Mouse (Mus musculus): ENCODE data around the gene Olfr1378. TPM values are rescaled to one million over a fixed set of nuclear protein-coding genes. Genes with fewer than 3 reads are reported as not detected.

Olfr1378 gene
- total and polyA plus RNA-seq, 3 experiments, result not detected

GRCm38 (mm10) chr11:50977216-50977615 is 10.9 kb downstream of the Olfr1378 start:
- no peaks in the 10 kb centered on the region for H3K79me2 ChIP-seq (ENCODE audit: control insufficient read depth, insufficient read depth, low read length, poor library complexity)
- no peaks in the 10 kb centered on the region for H3K4me1 ChIP-seq (ENCODE audit: control insufficient read depth in 1 of 2, insufficient read depth in 2 of 2, low read length in 2 of 2)
- H3K27me3 ChIP-seq (ENCODE audit: control insufficient read depth in 1 of 2, insufficient read depth in 2 of 2, low read length in 2 of 2), result no peaks in the 10 kb centered on the region
- no peak for DNase-seq (ENCODE audit: low read depth, low spot score)
- H3K9me3 ChIP-seq (replicated peaks; ENCODE audit: insufficient read depth, low read length), result no peaks in the 10 kb centered on the region
- H3K27ac ChIP-seq (ENCODE audit: control insufficient read depth, low read depth, low read length), result no peak overlapping the region
- TF ChIP-seq MAFK (IDR thresholded peaks at IDR 0.05; ENCODE audit: borderline replicate concordance, low read depth, low read length) (no peak), ZNF384 (IDR thresholded peaks at IDR 0.05; ENCODE audit: low read depth, low read length) (no peak), TCF12 (IDR thresholded peaks at IDR 0.05; ENCODE audit: low read depth, low read length) (no peak), SMC3 (IDR thresholded peaks at IDR 0.05; ENCODE audit: low read depth, low read length) (0 out of 2 replicates have a peak, but pooled peaks have one; percentile 4), E2F4 (IDR thresholded peaks at IDR 0.05; ENCODE audit: borderline replicate concordance, low read depth, low read length) (no peak), ZMIZ1 (IDR thresholded peaks at IDR 0.05; ENCODE audit: low read depth, low read length) (no peak), UBTF (IDR thresholded peaks at IDR 0.05; ENCODE audit: borderline replicate concordance, insufficient read depth, low read depth, low read length) (no peak)
- H3K9ac ChIP-seq (ENCODE audit: control insufficient read depth, low read depth, low read length, poor library complexity, severe bottlenecking), result no peak overlapping the region
- H3K4me3 ChIP-seq (ENCODE audit: control insufficient read depth in 1 of 2, insufficient read depth in 1 of 2, low read depth in 2 of 2, low read length in 2 of 2), result no peak overlapping the region
- H3K36me3 ChIP-seq (ENCODE audit: control insufficient read depth in 1 of 2, insufficient read depth in 2 of 2, low read length in 2 of 2), result no peaks in the 10 kb centered on the region

GRCm38 (mm10) chr11:50981667-50982066 is 15.3 kb downstream of the Olfr1378 start, which contains the start of gene Olfr1377:
Gene Olfr1377, plus strand, starts transcription at chr11:50981967.
- Histone ChIP-seq H3K27me3 (ENCODE audit: control insufficient read depth in 1 of 2, insufficient read depth in 2 of 2, low read length in 2 of 2) (no peaks in the 10 kb centered on the region), H3K9ac (ENCODE audit: control insufficient read depth, low read depth, low read length, poor library complexity, severe bottlenecking) (no peak within 1 kb of the TSS), H3K9me3 (replicated peaks; ENCODE audit: insufficient read depth, low read length) (no peaks in the 10 kb centered on the region), H3K36me3 (ENCODE audit: control insufficient read depth in 1 of 2, insufficient read depth in 2 of 2, low read length in 2 of 2) (no peaks in the 10 kb centered on the region), H3K27ac (ENCODE audit: control insufficient read depth, low read depth, low read length) (no peak within 1 kb of the TSS), H3K79me2 (ENCODE audit: control insufficient read depth, insufficient read depth, low read length, poor library complexity) (no peaks in the 10 kb centered on the region), H3K4me3 (ENCODE audit: control insufficient read depth in 1 of 2, insufficient read depth in 1 of 2, low read depth in 2 of 2, low read length in 2 of 2) (no peak within 1 kb of the TSS), H3K4me1 (ENCODE audit: control insufficient read depth in 1 of 2, insufficient read depth in 2 of 2, low read length in 2 of 2) (no peaks in the 10 kb centered on the region)
- TF ChIP-seq KAT2A (conservative IDR thresholded peaks at IDR 0.05; ENCODE audit: low read depth, low read length) (no peak), POLR2AphosphoS5 (IDR thresholded peaks at IDR 0.05; ENCODE audit: borderline replicate concordance, low read depth, low read length) (no peak), ZKSCAN1 (IDR thresholded peaks at IDR 0.05; ENCODE audit: low read depth, low read length) (no peak), TAL1 (IDR thresholded peaks at IDR 0.05; ENCODE audit: low read length) (no peak), MEF2A (IDR thresholded peaks at IDR 0.05; ENCODE audit: extremely low read depth, insufficient replicate concordance, low read depth, low read length, poor library complexity, severe bottlenecking) (no peak), ETS1 (IDR thresholded peaks at IDR 0.05; ENCODE audit: low read depth, low read length) (no peak), NRF1 (IDR thresholded peaks at IDR 0.05; ENCODE audit: insufficient read depth, low read depth, low read length, poor library complexity, severe bottlenecking) (no peak), CTCF (IDR thresholded peaks at IDR 0.05 in 2 of 3, conservative IDR thresholded peaks at IDR 0.05 in 1 of 3; ENCODE audit: control insufficient read depth in 1 of 3, insufficient read depth in 1 of 3, low read depth in 2 of 3, low read length in 3 of 3, poor library complexity in 1 of 3, severe bottlenecking in 1 of 3) (no peak), POLR2A (IDR thresholded peaks at IDR 0.05; ENCODE audit: control insufficient read depth in 1 of 2, insufficient read depth in 1 of 2, low read depth in 1 of 2, low read length in 2 of 2, poor library complexity in 1 of 2) (no peak), GATA1 (IDR thresholded peaks at IDR 0.05; ENCODE audit: low read depth, low read length) (no peak), UBTF (IDR thresholded peaks at IDR 0.05; ENCODE audit: borderline replicate concordance, insufficient read depth, low read depth, low read length) (no peak), BHLHE40 (IDR thresholded peaks at IDR 0.05; ENCODE audit: borderline replicate concordance, low read depth, low read length) (no peak), MYC (IDR thresholded peaks at IDR 0.05; ENCODE audit: low read depth, low read length) (no peak), POLR2AphosphoS2 (IDR thresholded peaks at IDR 0.05; ENCODE audit: low read length) (no peak), JUND (IDR thresholded peaks at IDR 0.05; ENCODE audit: low read depth, low read length) (no peak), CHD1 (IDR thresholded peaks at IDR 0.05; ENCODE audit: low read depth, low read length) (no peak), RAD21 (IDR thresholded peaks at IDR 0.05; ENCODE audit: low read depth, low read length) (no peak), NELFE (IDR thresholded peaks at IDR 0.05; ENCODE audit: low read depth, low read length) (no peak), EP300 (IDR thresholded peaks at IDR 0.05; ENCODE audit: low read depth in 1 of 2, low read length in 2 of 2) (no peak)
- no peak for DNase-seq (ENCODE audit: low read depth, low spot score)
